Mouse (Mus musculus) C2C12 (cell line): Measurements from ENCODE around the gene Tex50.

Source experiments
- CTCF ChIP-seq: IDR thresholded peaks from one replicate; pipeline ENCODE4 v1.5.1; 2011; ENCODE audit not compliant: control insufficient read depth, insufficient read depth, insufficient read length
- MYOD1 ChIP-seq: IDR thresholded peaks from one replicate; pipeline ENCODE4 v1.6.1; 2011; ENCODE audit warnings: low read depth; ENCODE audit not compliant: control insufficient read depth, insufficient read length

- TF ChIP-seq CTCF: no peak
- no peak for TF ChIP-seq MYOD1
Measured at GRCm38 (mm10) chr1:161185431-161185830, 26.3 kb upstream of the Tex50 start.
